Mouse (Mus musculus) neutrophil, adult 59 days (primary cell): ENCODE results near the gene Ece1. TPM values are rescaled to one million over a fixed set of nuclear protein-coding genes. Genes with fewer than 3 reads are reported as not detected.

Experiments used
- total RNA-seq, 2 experiments: library from RNA; stranded (reverse); gene quantifications; 1 replicate in 1 of 2; 2 replicates in 1 of 2; pipeline ENCODE4 v1.2.4; 2023

Ece1 gene
- 10 to 100 TPM in 1 of 2 experiments, 1 to 10 TPM in 1; 8.9 to 14.4 TPM for total RNA-seq

DNA sequence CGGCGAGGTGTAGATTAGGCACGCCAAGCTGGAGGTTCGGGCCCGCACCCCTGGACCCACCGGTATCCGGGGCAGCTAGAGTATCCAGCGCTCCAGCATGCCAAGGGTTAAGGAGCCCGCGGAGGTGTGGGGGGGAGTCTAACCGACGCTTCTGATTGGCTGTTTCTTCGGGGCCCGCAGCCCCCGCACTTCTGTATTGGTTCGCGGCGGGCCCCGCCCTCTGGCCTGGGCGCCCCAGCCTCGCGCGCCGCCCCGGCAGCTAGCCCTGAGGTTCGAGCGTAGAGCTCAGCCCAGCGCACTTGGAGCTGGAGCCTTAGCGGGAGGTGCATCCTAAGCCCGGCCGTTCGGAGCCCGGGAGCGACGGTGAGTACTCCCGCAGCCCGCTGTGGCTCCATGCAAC lies at the start of gene Ece1:
Gene Ece1 (plus strand): TSS at position 219 of the 400 bp plus-strand sequence.

DNA sequence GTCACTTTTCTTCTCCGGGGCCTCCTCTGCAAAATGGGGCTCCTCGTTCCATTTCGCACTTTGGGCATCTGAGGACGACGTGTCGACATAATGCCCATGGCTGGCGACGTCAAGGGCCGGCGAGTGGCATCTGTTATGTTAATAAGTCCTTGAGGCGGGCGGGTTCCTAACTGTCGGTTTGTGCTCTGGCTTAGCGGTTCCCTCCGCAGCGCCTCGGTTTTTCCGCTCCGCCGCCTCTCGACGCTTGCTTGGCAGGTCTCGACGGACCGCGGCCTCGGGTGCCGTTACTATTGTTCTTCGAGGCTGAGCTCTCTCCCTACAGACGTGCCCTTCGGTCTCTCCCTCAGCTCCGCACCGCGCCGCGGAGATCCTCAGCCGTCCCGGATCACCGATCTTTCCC lies 130.9 kb downstream of the Ece1 start, which contains the start of gene Eif4g3:
Gene Eif4g3 (plus strand): TSS at position 133 of the 400 bp plus-strand sequence.

Other genes starting within 250 kb of the Ece1 start
- 1 to 10 TPM; 1.1 to 1.4 TPM for gene Rap1gap, start 197.5 kb upstream of the Ece1 start, total RNA-seq
- 1 to 10 TPM; 1.1 to 1.6 TPM for gene Alpl, start 65.9 kb upstream of the Ece1 start, total RNA-seq
- 100 to 1,000 TPM; 131 to 139 TPM for gene Eif4g3, start 130.8 kb downstream of the Ece1 start, total RNA-seq